Mouse (Mus musculus): ENCODE data around the gene Coa7.

Gene Coa7

GRCm38 (mm10) chr4:108380146-108380545, 52.2 kb downstream of the Coa7 start:
- CTCF ChIA-PET: no interaction called here

GRCm38 (mm10) chr4:108383183-108383714, 55.3 kb downstream of the Coa7 start, which contains the start of gene Shisal2a:
TSS of gene Shisal2a (minus strand) at chr4:108383349.
- CTCF ChIA-PET: no interaction called here

GRCm38 (mm10) chr4:108386087-108386486, 58.1 kb downstream of the Coa7 start:
- CTCF ChIA-PET: no interaction called here

- CTCF ChIA-PET: interaction anchor here (0.6 kb wide), 1 partner anchor 103 kb away, joined by 3 read pairs; no protein-coding TSS in a partner anchor
These were observed 59.2 kb downstream of the Coa7 start for GRCm38 (mm10) chr4:108387106-108387505.

- CTCF ChIA-PET: interaction anchor here (0.6 kb wide), 1 partner anchor 102 kb away, joined by 3 read pairs; no protein-coding TSS in a partner anchor
These were observed 59.8 kb downstream of the Coa7 start for GRCm38 (mm10) chr4:108387681-108388253.

GRCm38 (mm10) chr4:108388741-108389140, 60.8 kb downstream of the Coa7 start:
- CTCF ChIA-PET: no interaction called here

- CTCF ChIA-PET: interaction anchor here (0.7 kb wide), 1 partner anchor 67 kb away, joined by 14 read pairs; no protein-coding TSS in a partner anchor
These were observed 63.2 kb downstream of the Coa7 start for GRCm38 (mm10) chr4:108391124-108391523.

Data from spleen, embryonic (tissue).